Mouse (Mus musculus) MEL (cell line): ENCODE measurements around the gene Cbs.

Experiments
- CHD2 ChIP-seq: IDR thresholded peaks from 2 replicates; pipeline ENCODE4 v1.6.1; 2011; ENCODE audit warnings: low read length, improper control_type of control experiment
- EP300 ChIP-seq, 2 experiments: IDR thresholded peaks; 2 replicates each; pipeline ENCODE4 v1.6.1; 2011; ENCODE audit warnings: improper control_type of control experiment in 2 of 2, low read length in 2 of 2, low read depth in 1 of 2, mild to moderate bottlenecking in 1 of 2
- NELFE ChIP-seq: IDR thresholded peaks from 2 replicates; pipeline ENCODE4 v1.6.1; 2011; ENCODE audit warnings: low read depth, low read length, improper control_type of control experiment
- POLR2A ChIP-seq, 2 experiments: IDR thresholded peaks; 2 replicates each; pipeline ENCODE4 v1.6.1; 2011 to 2012; ENCODE audit warnings: low read length in 2 of 2, mild to moderate bottlenecking in 2 of 2, control low read depth in 1 of 2, improper control_type of control experiment in 1 of 2, low read depth in 1 of 2, moderate library complexity in 1 of 2; ENCODE audit not compliant: control insufficient read depth in 1 of 2, insufficient read depth in 1 of 2, poor library complexity in 1 of 2
- TBP ChIP-seq: IDR thresholded peaks from 2 replicates; pipeline ENCODE4 v1.8.0; 2011; ENCODE audit warnings: low read depth, low read length, improper control_type of control experiment

DNA sequence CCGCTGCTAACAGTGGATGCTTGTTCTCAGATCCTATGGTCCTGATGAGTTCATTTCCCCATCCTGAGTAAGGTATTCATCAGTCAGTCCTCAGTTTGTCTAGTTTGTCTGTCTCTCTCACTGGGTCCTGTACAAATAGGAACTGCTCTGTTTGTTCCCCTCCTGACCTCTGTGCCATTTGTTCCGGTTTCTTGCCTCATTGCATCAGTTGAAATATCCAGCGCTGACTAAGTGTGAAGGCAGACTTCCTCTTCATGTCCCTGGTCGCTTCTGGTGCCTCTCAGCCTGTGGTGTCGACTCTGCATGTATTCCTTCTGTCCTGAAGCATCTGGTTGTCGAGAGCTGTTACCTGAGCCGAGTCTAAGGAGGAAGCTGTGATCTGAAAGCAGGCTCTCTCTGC lies 42.4 kb downstream of the Cbs start:
- TF ChIP-seq CHD2 (no peak), EP300 (IDR thresholded peaks at IDR 0.05; ENCODE audit: low read depth in 1 of 2, low read length in 2 of 2) (no peak), NELFE (no peak), POLR2A (IDR thresholded peaks at IDR 0.05; ENCODE audit: control insufficient read depth in 1 of 2, insufficient read depth in 1 of 2, low read depth in 1 of 2, low read length in 2 of 2, poor library complexity in 1 of 2) (no peak), TBP (no peak)
